Mouse (Mus musculus): ENCODE data around the gene Ptprg.

The Ptprg gene

GRCm38 (mm10) chr14:12133163-12133562 is 579.8 kb downstream of the Ptprg start:
- in situ Hi-C loops (cut with MboI, MseI) = loop anchor here (25.0 kb wide), 1 partner anchor 871 kb away; no protein-coding TSS in a partner anchor

GRCm38 (mm10) chr14:12134504-12134903 is 581.2 kb downstream of the Ptprg start:
- in situ Hi-C loops (cut with MboI, MseI) = loop anchor here (25.0 kb wide), 1 partner anchor 872 kb away; no protein-coding TSS in a partner anchor

DNA sequence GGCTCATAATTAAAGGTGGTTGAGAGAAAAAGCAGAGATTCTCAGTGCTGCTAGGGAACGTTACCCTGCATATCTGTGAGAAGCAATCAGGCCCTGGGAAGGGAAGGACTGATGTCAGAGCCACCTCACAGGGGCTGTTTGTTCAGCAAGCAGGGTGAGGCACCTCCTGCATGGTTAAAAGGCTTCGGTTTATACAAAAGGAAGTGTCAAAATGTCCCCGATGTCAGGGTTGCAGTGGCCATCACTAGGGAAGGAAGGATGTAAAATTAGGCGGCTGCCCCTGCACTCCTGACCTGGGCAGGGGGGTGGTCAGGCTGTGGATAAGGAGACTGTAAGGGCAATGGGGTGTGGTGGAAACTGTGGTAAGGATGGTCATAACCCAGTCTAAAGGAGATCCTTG is 583.2 kb downstream of the Ptprg start:
- in situ Hi-C loops (cut with MboI, MseI) = loop anchor here (25.0 kb wide), 1 partner anchor 874 kb away; no protein-coding TSS in a partner anchor

GRCm38 (mm10) chr14:12139643-12140481 is 586.5 kb downstream of the Ptprg start:
- in situ Hi-C loops (cut with MboI, MseI) = loop anchor here (25.0 kb wide), 1 partner anchor 878 kb away; no protein-coding TSS in a partner anchor

DNA sequence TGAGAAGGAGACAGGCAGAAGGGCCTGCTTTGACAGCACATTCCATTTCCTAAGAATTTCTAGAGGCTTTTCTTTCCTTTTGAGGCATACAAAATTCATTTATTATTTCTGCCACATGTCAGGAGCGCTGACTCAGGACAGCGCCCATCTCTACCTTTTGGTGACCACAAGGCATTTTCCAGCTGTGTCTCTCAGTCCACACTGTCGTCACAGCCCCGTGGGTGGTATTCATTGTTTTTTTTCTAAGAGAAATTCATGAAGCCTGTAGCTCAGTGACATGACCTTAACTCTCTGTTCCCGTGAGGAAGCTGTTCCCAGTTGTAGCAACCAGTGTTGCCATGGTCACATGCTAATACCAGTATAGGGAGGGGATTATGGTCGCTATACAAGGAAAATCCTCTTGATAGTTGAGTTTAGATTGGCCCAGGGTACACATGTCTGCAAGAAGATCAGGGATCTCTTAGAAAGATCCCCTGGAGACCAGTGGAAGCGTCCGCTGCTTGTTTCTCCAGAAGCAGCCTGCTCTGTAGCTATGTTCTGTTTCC is 590.7 kb downstream of the Ptprg start:
- in situ Hi-C loops (cut with MboI, MseI) = loop anchor here (25.0 kb wide), 1 partner anchor 882 kb away; no protein-coding TSS in a partner anchor

DNA sequence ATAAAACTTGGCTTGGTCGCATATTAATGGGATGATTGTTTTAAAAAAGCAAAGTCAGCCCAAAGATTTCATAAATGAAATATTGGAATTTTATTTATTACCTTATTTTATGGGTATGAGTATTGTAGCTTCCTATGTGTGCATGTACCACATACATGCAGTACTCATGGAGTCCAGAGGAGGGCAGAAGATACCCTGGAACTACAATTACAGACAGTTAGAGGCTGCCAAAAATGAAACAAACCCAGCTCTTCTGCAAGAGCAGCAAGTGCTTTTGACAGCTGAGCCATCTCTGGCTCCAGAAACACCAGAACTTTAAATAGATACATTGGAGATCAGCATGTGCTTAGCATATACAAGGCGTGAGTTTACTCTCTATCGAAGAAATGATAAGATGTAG is 592.6 kb downstream of the Ptprg start:
- in situ Hi-C loops (cut with MboI, MseI) = loop anchor here (25.0 kb wide), 1 partner anchor 884 kb away; no protein-coding TSS in a partner anchor

DNA sequence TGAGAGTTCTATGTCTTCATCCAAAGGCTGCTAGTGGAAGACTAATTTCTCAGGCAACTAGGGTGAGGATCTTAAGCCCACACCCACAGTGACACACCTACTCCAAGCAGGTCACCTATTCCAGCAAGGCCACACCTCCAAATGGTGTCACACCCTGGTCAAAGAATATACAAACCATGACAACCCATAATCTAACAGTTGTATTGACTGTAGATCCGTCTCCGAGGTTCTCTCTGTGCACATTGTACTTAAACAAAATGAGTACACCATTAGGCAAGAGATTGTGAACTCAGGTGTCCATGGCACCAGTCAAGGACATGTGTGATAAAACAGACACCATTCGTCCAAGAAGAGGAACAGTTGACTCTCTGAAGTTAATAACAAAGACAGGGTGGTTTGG is 596.2 kb downstream of the Ptprg start:
- in situ Hi-C loops (cut with MboI, MseI) = loop anchor here (25.0 kb wide), 1 partner anchor 887 kb away; no protein-coding TSS in a partner anchor

DNA sequence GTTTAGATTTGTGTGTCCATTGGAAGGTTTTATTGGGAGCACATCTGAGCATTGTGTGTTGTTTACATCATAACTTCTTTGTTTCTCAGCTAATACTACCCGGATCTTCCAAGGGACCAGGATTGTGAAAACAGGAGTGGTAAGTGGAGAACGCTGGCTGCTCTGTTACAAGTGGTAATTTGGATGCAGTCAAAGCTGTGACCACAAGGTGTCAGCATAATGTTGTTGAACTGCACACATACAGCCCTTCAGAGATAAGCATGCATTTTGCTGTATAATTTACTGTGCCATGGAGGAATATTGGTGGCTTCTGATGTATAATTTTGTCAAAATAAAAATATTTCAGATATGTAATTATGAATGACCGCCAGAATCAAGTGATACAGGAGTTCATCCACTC is 598.6 kb downstream of the Ptprg start:
- in situ Hi-C loops (cut with MboI, MseI) = no loop called here

- in situ Hi-C loops (cut with MboI, MseI) = no loop called here
These were observed 599.4 kb downstream of the Ptprg start for GRCm38 (mm10) chr14:12152748-12153147.

DNA sequence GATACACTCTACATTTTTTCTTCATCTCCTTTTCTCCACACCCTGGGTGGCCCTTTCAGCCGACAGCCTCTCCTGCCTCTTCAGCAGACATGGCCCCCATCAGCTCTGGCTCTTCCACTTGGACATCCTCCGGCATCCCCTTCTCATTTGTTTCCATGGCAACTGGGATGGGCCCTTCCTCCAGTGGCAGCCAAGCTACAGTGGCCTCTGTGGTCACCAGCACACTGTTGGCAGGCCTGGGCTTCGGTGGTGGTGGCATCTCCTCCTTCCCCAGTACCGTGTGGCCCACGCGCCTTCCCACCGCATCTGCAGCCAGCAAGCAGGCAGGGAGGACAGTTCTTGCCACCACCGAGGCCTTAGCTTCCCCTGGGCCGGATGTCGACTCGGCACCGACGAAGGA is 600.3 kb downstream of the Ptprg start:
- in situ Hi-C loops (cut with MboI, MseI) = no loop called here

- in situ Hi-C loops (cut with MboI, MseI) = no loop called here
These were observed 608.5 kb downstream of the Ptprg start for GRCm38 (mm10) chr14:12161738-12162310.

DNA sequence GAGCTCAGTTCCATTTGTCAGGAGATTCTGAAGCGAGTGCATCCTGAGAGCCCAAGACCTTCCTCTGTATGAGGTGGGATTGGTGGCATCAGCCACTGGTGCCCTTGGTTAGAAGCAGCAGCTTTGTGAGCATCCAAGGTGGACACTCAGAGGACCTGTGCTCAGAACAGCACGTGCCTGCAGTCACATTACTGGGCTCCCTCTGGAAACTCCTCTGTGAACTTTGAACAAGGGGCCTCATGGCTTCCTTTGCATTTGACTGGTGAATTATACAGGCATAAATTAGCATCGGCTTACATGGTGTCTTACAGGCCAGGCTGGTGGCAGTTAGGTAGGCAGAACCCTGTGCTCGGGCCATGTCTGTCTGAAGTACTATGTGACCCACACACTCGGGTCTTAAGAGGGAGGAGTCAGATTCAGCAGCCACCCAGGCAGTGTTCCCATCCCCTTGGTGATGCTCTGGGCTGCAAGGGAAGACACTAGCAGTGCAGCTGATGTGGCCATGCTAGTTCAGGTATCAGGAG is 609.1 kb downstream of the Ptprg start:
- in situ Hi-C loops (cut with MboI, MseI) = no loop called here

- in situ Hi-C loops (cut with MboI, MseI) = no loop called here
These were observed 609.9 kb downstream of the Ptprg start for GRCm38 (mm10) chr14:12163196-12163595.

DNA sequence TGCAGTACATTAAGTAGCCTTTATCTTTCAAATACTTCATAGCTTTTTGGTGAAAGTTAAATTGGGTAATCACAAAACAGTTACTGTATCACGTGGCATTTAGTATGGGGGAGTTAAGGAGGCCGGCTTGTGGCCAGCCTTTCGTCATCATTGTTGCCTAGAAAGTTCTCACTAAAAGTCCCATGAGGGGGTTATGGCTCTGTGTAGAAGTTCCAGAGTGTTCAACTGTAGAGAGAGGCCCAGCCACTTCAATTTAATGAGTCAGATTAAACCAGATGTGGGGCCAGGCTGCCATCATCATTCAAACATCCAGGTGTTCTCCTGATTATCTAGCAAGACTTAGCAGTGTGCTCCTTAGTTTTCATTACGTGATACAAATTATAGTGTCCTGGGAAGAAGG is 613.9 kb downstream of the Ptprg start:
- in situ Hi-C loops (cut with MboI, MseI) = no loop called here

DNA sequence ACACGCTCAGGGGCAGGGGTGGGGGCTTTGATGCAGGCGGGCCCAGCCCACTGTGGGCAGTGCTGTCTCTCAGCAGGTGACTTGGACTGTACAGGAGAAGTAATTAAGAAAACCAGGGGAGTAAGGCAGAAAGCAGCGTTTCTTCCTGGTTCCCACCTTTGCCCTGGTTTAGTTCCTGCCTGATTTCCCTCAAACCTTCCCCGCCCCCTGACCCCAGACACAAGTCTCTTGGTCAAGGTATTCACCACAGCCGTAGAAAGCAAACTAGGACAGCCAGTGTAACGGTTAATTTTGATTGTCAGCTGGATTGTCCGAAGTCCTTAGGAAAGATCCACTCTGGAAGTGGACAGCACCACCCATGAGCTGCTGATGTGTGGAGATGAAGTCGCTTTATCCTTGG is 614.3 kb downstream of the Ptprg start:
- in situ Hi-C loops (cut with MboI, MseI) = no loop called here

GRCm38 (mm10) chr14:12177436-12177835 is 624.1 kb downstream of the Ptprg start:
- in situ Hi-C loops (cut with MboI, MseI) = loop anchor here (25.0 kb wide), 1 partner anchor 1035 kb away; no protein-coding TSS in a partner anchor

DNA sequence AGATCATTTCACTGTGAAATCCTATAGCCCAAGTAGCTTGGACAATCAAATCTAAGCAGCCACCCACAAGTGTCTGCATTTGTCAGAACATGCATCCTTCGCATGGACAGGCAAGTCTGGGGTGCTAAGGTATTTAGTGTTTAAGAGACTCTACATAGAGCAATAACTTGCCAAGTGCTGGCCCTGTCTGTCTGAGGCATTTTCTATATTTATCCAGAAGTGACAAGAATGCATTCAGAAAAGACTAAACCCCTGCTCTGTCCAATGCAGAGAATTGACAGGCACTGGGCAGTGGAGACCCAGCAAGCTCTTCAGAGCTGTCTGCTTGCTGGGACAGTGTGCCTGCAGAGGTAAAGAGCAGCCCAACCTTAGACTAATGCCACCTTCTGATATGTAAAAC is 625.3 kb downstream of the Ptprg start:
- in situ Hi-C loops (cut with MboI, MseI) = loop anchor here (25.0 kb wide), 1 partner anchor 1034 kb away; no protein-coding TSS in a partner anchor

DNA sequence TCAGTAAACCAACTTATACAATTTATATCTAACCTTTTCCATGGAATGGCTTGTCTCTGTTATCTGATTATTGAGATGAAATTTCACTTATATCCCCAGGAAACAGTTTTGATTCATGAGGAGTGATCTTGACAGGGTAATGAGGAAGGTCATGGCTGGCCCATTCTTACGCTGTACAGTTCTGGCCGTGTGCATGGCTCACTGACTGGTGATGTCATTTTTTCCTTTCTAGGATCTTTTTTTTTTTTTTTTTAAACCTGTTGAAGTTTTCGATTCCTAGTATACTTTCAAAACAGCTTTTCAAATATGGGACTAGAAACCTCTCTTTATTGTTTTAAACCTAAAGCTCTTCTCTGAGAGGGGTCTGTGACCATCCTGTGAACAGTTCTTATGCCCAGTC is 626.8 kb downstream of the Ptprg start:
- in situ Hi-C loops (cut with MboI, MseI) = loop anchor here (25.0 kb wide), 1 partner anchor 1032 kb away; no protein-coding TSS in a partner anchor

- in situ Hi-C loops (cut with MboI, MseI) = loop anchor here (25.0 kb wide), 1 partner anchor 1027 kb away; no protein-coding TSS in a partner anchor
These were observed 631.7 kb downstream of the Ptprg start for GRCm38 (mm10) chr14:12185040-12185439.

DNA sequence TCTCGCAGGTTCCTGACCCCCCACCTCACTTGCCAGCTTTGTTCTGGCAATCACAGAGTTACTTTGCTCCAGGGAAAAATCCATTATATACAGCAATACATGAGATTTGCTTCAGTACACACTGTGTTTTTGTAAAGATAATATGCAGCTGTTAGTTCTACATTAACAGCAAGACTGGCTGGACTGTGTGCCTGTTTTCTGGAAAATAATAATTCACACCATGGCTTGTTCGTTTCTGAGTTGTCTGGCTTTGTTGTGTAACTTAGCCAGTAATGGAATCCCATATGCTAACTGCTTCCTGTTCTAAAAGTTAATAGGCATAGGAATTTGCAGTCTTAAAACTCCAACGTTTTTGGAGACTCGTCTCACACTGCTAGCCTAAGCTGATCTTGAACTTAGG is 635.0 kb downstream of the Ptprg start:
- in situ Hi-C loops (cut with MboI, MseI) = loop anchor here (25.0 kb wide), 1 partner anchor 1024 kb away; no protein-coding TSS in a partner anchor

- in situ Hi-C loops (cut with MboI, MseI) = loop anchor here (25.0 kb wide), 1 partner anchor 1023 kb away; no protein-coding TSS in a partner anchor
These were observed 635.9 kb downstream of the Ptprg start for GRCm38 (mm10) chr14:12189266-12189665.
